Mouse (Mus musculus) brain, embryonic 14.5 days (tissue): ENCODE results near the gene Gm9195.

Experiments used
- CTCF ChIP-seq: fragments of 200-500 bp; IDR thresholded peaks from 2 replicates; pipeline ENCODE4 v1.5.1; 2012; ENCODE audit warnings: inconsistent platforms, mild to moderate bottlenecking, moderate library complexity, borderline replicate concordance; ENCODE audit not compliant: insufficient read depth, insufficient read length; ENCODE audit errors: extremely low read depth
- POLR2A ChIP-seq: fragments of 200-500 bp; IDR thresholded peaks from 2 replicates; pipeline ENCODE4 v1.6.1; 2012; ENCODE audit warnings: mild to moderate bottlenecking, inconsistent platforms, borderline replicate concordance; ENCODE audit not compliant: poor library complexity, insufficient read depth, insufficient read length, severe bottlenecking; ENCODE audit errors: extremely low read depth

GRCm38 (mm10) chr14:72533862-72534261 is 42.2 kb upstream of the Gm9195 start:
- TF ChIP-seq CTCF = no peak
- no peak for TF ChIP-seq POLR2A
